Mouse (Mus musculus): ENCODE measurements around the gene Ubxn10. TPM values are rescaled to one million over a fixed set of nuclear protein-coding genes. Genes with fewer than 3 reads are reported as not detected.

The Ubxn10 gene
- polyA plus RNA-seq, 1 experiment = 1.0 TPM

- Histone ChIP-seq H3K9me3 (replicated peaks; ENCODE audit: control insufficient read depth, insufficient read depth, low read length, poor library complexity, severe bottlenecking) (no peaks in the 10 kb centered on the region), H3K27ac (ENCODE audit: insufficient read depth, low read length) (no peak overlapping the region), H3K9ac (ENCODE audit: low read depth, poor library complexity, severe bottlenecking) (no peak overlapping the region), H3K27me3 (ENCODE audit: control insufficient read depth, insufficient read depth, low read length, poor library complexity, severe bottlenecking) (no peaks in the 10 kb centered on the region), H3K4me1 (ENCODE audit: control insufficient read depth, insufficient read depth, low read length) (no peaks in the 10 kb centered on the region), H3K4me3 (ENCODE audit: low read depth, low read length) (no peak overlapping the region), H3K36me3 (ENCODE audit: control insufficient read depth, insufficient read depth, low read length, poor library complexity, severe bottlenecking) (no peaks in the 10 kb centered on the region)
- TF ChIP-seq EP300 (IDR thresholded peaks at IDR 0.05; ENCODE audit: insufficient read depth, low read depth, low read length) = no peak
- no peak for TF ChIP-seq CTCF (IDR thresholded peaks at IDR 0.05; ENCODE audit: low read depth, low read length)
- TF ChIP-seq POLR2A (IDR thresholded peaks at IDR 0.05; ENCODE audit: insufficient read depth, low read length) = no peak
These were observed 18.2 kb downstream of the Ubxn10 start for GRCm38 (mm10) chr4:138718586-138719263.

GRCm38 (mm10) chr4:138716697-138717096, 20.3 kb downstream of the Ubxn10 start:
- H3K9ac ChIP-seq (ENCODE audit: low read depth, poor library complexity, severe bottlenecking) = no peak overlapping the region
- TF ChIP-seq CTCF (IDR thresholded peaks at IDR 0.05; ENCODE audit: low read depth, low read length) = no peak
- TF ChIP-seq POLR2A (IDR thresholded peaks at IDR 0.05; ENCODE audit: insufficient read depth, low read length) = no peak
- no peak for TF ChIP-seq EP300 (IDR thresholded peaks at IDR 0.05; ENCODE audit: insufficient read depth, low read depth, low read length)
- no peaks in the 10 kb centered on the region for H3K27me3 ChIP-seq (ENCODE audit: control insufficient read depth, insufficient read depth, low read length, poor library complexity, severe bottlenecking)
- H3K27ac ChIP-seq (ENCODE audit: insufficient read depth, low read length) = no peak overlapping the region
- no peaks in the 10 kb centered on the region for H3K36me3 ChIP-seq (ENCODE audit: control insufficient read depth, insufficient read depth, low read length, poor library complexity, severe bottlenecking)
- no peak overlapping the region for H3K4me3 ChIP-seq (ENCODE audit: low read depth, low read length)
- H3K9me3 ChIP-seq (replicated peaks; ENCODE audit: control insufficient read depth, insufficient read depth, low read length, poor library complexity, severe bottlenecking) = no peaks in the 10 kb centered on the region
- peaks cover 5% of the 10 kb centered on the region for H3K4me1 ChIP-seq (ENCODE audit: control insufficient read depth, insufficient read depth, low read length)

- H3K27me3 ChIP-seq (ENCODE audit: control insufficient read depth, insufficient read depth, low read length, poor library complexity, severe bottlenecking) = no peaks in the 10 kb centered on the region
- TF ChIP-seq POLR2A (IDR thresholded peaks at IDR 0.05; ENCODE audit: insufficient read depth, low read length) (no peak), CTCF (IDR thresholded peaks at IDR 0.05; ENCODE audit: low read depth, low read length) (no peak), EP300 (IDR thresholded peaks at IDR 0.05; ENCODE audit: insufficient read depth, low read depth, low read length) (no peak)
- no peak overlapping the region for H3K27ac ChIP-seq (ENCODE audit: insufficient read depth, low read length)
- H3K36me3 ChIP-seq (ENCODE audit: control insufficient read depth, insufficient read depth, low read length, poor library complexity, severe bottlenecking) = no peaks in the 10 kb centered on the region
- H3K4me1 ChIP-seq (ENCODE audit: control insufficient read depth, insufficient read depth, low read length) = peaks cover 5% of the 10 kb centered on the region
- no peaks in the 10 kb centered on the region for H3K9me3 ChIP-seq (replicated peaks; ENCODE audit: control insufficient read depth, insufficient read depth, low read length, poor library complexity, severe bottlenecking)
- no peak overlapping the region for H3K9ac ChIP-seq (ENCODE audit: low read depth, poor library complexity, severe bottlenecking)
- no peak overlapping the region for H3K4me3 ChIP-seq (ENCODE audit: low read depth, low read length)
These were observed 22.8 kb downstream of the Ubxn10 start for GRCm38 (mm10) chr4:138714186-138714585.

GRCm38 (mm10) chr4:138712621-138713020, 24.3 kb downstream of the Ubxn10 start:
- no peak overlapping the region for H3K9ac ChIP-seq (ENCODE audit: low read depth, poor library complexity, severe bottlenecking)
- TF ChIP-seq CTCF (IDR thresholded peaks at IDR 0.05; ENCODE audit: low read depth, low read length) = no peak
- TF ChIP-seq EP300 (IDR thresholded peaks at IDR 0.05; ENCODE audit: insufficient read depth, low read depth, low read length) = no peak
- no peak for TF ChIP-seq POLR2A (IDR thresholded peaks at IDR 0.05; ENCODE audit: insufficient read depth, low read length)
- no peak overlapping the region for H3K27ac ChIP-seq (ENCODE audit: insufficient read depth, low read length)
- H3K4me1 ChIP-seq (ENCODE audit: control insufficient read depth, insufficient read depth, low read length) = peaks cover 8% of the 10 kb centered on the region
- no peaks in the 10 kb centered on the region for H3K36me3 ChIP-seq (ENCODE audit: control insufficient read depth, insufficient read depth, low read length, poor library complexity, severe bottlenecking)
- H3K9me3 ChIP-seq (replicated peaks; ENCODE audit: control insufficient read depth, insufficient read depth, low read length, poor library complexity, severe bottlenecking) = no peaks in the 10 kb centered on the region
- H3K27me3 ChIP-seq (ENCODE audit: control insufficient read depth, insufficient read depth, low read length, poor library complexity, severe bottlenecking) = no peaks in the 10 kb centered on the region
- H3K4me3 ChIP-seq (ENCODE audit: low read depth, low read length) = no peak overlapping the region

- Histone ChIP-seq H3K36me3 (ENCODE audit: control insufficient read depth, insufficient read depth, low read length, poor library complexity, severe bottlenecking) (no peaks in the 10 kb centered on the region), H3K9me3 (replicated peaks; ENCODE audit: control insufficient read depth, insufficient read depth, low read length, poor library complexity, severe bottlenecking) (no peaks in the 10 kb centered on the region), H3K4me1 (ENCODE audit: control insufficient read depth, insufficient read depth, low read length) (peaks cover 8% of the 10 kb centered on the region), H3K9ac (ENCODE audit: low read depth, poor library complexity, severe bottlenecking) (no peak overlapping the region), H3K4me3 (ENCODE audit: low read depth, low read length) (no peak overlapping the region), H3K27ac (ENCODE audit: insufficient read depth, low read length) (no peak overlapping the region), H3K27me3 (ENCODE audit: control insufficient read depth, insufficient read depth, low read length, poor library complexity, severe bottlenecking) (no peaks in the 10 kb centered on the region)
- TF ChIP-seq EP300 (IDR thresholded peaks at IDR 0.05; ENCODE audit: insufficient read depth, low read depth, low read length) = no peak; the same call in 1 of the 2 replicates
These were observed 24.9 kb downstream of the Ubxn10 start for GRCm38 (mm10) chr4:138712096-138712495.

- no peaks in the 10 kb centered on the region for H3K27me3 ChIP-seq (ENCODE audit: control insufficient read depth, insufficient read depth, low read length, poor library complexity, severe bottlenecking)
- no peak for TF ChIP-seq EP300 (IDR thresholded peaks at IDR 0.05; ENCODE audit: insufficient read depth, low read depth, low read length)
- TF ChIP-seq POLR2A (IDR thresholded peaks at IDR 0.05; ENCODE audit: insufficient read depth, low read length) = no peak
- no peak for TF ChIP-seq CTCF (IDR thresholded peaks at IDR 0.05; ENCODE audit: low read depth, low read length)
These were observed 25.7 kb downstream of the Ubxn10 start for GRCm38 (mm10) chr4:138711051-138711820.

More at GRCm38 (mm10) chr4:138711051-138711820, 25.7 kb downstream of the Ubxn10 start:
- H3K9me3 ChIP-seq (replicated peaks; ENCODE audit: control insufficient read depth, insufficient read depth, low read length, poor library complexity, severe bottlenecking) = no peaks in the 10 kb centered on the region
- no peak overlapping the region for H3K9ac ChIP-seq (ENCODE audit: low read depth, poor library complexity, severe bottlenecking)
- no peak overlapping the region for H3K4me3 ChIP-seq (ENCODE audit: low read depth, low read length)
- no peak overlapping the region for H3K27ac ChIP-seq (ENCODE audit: insufficient read depth, low read length)
- H3K36me3 ChIP-seq (ENCODE audit: control insufficient read depth, insufficient read depth, low read length, poor library complexity, severe bottlenecking) = no peaks in the 10 kb centered on the region
- H3K4me1 ChIP-seq (ENCODE audit: control insufficient read depth, insufficient read depth, low read length) = peaks cover 8% of the 10 kb centered on the region

Measured in ES-Bruce4 (cell line).